Mouse (Mus musculus) thymus, postnatal 0 days (tissue): ENCODE measurements at regions not wholly inside any gene's neighbourhood (a gene's known extent, or its start where the extent isn't known, plus 50 kb on each side); places are given as distances from the start of the nearest gene placed in this dataset.

Experiments
- DNase-seq: peaks from one replicate; pipeline ENCODE4 v3.0.0-alpha.2; 2015; ENCODE audit warnings: low spot score

DNA sequence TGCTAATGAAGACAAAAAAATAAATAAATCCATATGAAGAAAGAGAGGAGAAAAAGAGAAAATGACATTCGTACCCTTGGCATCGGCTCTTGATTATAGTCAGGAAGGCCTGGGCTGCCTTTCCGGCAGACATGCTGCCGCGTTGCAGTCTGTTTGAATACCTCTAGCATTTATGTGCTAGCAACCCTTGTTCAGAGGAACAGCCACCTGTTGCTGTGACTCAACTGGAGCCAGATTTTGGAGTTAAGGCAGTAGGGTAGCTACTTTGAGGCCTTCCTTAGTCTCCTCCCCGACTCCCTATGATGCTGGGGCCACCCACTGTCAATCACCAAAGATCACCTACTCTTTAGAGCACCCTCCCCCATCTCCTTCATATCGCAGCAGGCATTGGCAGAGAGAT is 148.5 kb upstream of the Cops8 start:
- no peak for DNase-seq

DNA sequence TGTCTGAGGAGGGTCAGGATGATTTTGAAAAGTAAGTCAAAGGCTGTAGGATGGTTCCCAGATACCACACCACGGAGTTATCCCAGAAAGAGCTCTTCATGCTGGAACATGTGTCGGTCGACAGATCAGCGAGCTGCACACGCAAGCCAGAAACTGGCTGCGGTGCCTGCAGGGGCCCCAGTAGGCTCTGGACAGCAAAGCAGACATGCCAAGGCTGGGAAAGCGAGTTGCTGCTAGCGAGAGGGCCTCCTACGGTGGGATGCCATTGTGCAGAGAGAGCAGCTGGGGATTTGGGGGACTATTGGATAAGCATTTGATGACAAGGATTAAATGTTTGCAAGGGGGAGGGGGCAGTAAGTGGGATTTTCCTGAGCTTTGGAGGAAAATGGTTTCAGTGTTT is 145.4 kb upstream of the Cops8 start:
- DNase-seq: no peak

DNA sequence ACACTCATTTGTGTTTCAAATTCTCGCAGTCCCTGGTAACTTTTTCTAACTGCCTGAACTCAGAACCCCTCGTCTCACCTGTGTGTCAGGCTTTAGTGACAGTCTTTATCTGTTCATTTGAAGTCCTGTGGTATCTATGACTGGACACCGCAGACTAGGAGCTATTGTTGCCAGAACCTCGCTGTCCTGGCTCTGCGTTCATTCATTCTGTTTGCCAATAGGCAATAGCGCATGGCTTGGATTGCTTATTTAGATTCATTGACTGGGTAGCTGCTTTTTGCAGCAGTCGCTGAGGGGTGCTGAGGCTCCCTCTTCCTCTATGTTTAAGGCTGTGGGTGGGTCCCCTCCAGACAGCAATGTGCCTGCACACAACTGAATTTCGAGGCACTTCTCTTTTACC is 144.6 kb upstream of the Cops8 start:
- no peak for DNase-seq

DNA sequence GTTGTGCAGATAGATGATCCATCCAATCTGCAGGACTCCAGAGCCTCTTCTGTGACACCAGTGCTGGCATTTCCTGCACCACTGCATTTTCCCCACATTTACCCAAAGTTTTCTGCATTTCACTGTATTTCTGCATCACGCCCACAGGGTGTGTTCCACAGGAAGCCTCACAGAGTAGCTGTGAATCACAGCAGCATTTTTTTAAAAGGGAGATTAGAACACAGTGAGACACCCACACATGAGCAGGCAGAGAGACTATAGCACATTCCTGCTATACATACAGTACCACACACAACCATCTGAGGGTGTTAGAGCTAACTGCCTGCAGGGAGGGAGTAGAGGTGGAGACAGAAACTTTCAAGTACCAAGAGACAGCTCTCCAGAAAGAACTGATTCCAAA is 141.1 kb upstream of the Cops8 start:
- no peak for DNase-seq

DNA sequence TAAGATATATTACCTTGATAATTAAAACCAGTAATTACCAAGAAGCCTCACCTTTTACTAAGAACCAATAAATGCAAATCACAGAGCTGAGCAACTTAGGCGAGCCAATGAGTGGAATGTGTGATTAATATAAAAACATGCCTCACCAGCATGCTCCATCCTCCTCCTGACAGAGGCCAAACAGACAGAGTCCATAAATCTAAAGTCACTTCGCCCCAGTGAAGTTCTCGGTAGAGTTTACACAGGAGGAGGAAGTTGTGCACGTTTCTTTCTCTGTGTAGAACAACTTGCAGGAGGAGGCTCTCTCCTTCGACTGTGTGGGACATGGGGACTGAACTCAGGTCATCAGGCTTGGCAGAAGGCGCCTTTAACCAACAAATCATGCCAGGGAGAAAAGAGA is 139.5 kb upstream of the Cops8 start:
- no peak for DNase-seq

DNA sequence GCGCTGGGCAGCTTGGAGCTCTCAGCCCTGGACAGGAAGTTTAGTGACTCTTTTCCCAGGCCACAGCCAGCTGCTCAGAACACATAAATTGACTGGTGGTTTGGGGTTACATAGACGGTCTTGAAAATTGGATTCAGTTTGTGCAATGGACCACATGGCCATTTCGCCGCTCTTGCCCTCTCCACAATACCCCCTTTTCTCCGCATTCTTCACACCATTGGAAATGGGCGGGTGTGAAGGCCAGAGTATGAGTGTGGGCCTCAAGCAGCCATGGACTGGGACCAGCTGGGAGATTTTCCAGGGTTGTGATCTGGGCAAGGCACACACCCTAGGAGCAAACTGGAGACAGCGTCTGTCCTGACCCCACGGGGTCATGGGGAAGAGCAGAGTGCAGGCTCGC is 135.1 kb upstream of the Cops8 start:
- no peak for DNase-seq

DNA sequence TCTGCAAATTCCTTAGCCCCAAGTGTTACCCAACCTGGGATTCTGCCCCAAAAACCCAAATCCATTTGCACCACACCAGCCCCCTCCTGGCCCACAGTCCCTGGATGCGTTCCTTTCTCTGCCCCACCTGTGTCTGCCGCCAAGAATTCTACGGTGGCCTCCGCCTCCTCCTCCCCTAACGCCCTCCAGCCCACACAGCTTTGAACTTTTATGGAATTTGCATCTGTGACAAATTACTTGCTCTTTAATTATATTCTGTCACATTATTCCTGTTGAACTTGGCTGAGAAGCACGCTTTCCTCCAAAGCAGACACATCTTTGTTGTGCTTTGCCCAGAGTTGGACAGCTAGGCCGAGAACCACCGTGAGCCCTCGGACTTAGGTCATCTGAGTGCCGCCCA is 131.8 kb upstream of the Cops8 start:
- no peak for DNase-seq

DNA sequence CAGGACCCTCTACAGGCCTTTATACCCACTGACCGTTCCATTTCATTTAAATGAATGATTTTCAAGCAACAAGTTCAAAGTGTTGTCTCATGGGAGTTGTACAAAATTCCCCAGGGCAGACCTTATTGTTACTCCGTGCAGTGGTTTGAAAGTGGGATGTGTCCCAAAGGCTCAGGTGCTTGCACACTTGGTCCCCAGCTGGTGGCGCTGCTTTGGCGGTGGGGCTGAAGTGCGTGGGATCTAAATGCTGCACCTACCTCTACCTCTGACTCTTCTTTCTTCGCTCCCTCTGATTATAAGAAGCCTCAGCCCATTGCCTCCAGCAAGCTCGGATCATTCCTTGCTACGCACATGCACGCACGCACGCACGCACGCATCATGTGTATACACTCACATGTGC is 131.0 kb upstream of the Cops8 start:
- DNase-seq: no peak

DNA sequence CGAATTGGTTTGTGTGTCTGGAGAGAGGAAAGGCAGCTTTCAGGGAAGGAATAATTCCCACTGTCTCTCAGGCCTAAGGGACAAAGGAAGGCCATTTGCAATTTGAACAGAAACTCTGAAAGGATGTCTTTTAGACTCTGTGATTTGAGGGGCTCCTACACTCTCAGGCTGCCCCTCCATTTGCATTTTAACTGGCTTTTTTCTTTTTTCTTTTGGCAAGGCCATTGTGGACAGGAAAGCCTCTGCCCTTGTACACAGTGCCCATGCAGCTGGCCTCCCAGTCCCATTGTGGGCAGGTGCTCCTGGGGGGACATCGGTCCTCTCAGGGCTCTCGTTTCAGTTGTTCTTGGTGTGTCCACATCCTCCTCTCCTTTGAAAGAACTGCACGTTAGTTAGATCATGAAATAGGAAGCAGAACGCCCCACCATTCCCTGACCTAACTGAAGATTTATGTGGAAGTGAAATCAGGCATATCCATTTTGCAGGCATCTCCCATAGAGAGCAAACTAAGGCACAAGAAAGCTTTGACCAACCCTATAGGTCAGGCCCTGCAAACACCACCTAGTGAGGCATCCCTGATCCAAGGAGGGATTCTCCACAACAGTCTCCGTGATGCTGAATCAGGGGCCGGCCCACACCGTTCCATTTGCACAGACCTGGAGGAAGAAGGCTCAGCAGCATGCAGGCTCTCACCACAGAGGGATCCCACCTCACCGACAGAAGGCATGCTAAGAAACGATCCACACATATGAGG is 127.5 kb upstream of the Cops8 start:
- no peak for DNase-seq

DNA sequence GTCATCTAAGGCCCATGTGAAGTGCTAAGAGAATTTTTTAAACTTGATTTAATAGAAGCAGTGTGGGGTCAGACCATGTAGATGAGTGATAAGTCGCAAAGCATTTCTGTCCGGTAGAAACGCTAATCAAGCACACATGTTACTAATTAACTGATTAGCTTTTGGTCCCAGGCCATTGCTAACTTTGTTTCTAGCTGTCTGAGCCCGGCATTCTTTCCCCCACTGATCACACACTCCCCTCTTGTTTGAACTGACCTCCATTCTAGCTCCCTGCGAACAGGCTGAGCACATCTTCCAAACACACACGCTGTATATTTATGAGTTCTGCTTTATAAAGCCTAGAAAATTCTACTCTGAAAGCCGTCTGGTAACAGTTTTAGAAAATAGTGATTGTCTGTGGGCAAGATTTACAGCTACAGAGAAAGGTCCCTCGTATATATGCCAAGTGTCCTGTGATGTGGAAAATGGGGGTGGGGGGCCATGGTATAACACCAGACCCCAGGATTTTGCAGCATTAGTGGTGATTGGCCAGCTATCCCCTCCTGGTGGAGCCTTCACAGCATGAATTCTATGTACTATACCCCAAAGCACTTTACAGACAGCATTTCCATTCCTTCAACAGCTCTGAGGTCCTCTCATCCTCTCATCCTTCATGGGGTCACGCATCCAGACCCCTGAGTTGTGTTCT is 126.1 kb upstream of the Cops8 start:
- DNase-seq: no peak

DNA sequence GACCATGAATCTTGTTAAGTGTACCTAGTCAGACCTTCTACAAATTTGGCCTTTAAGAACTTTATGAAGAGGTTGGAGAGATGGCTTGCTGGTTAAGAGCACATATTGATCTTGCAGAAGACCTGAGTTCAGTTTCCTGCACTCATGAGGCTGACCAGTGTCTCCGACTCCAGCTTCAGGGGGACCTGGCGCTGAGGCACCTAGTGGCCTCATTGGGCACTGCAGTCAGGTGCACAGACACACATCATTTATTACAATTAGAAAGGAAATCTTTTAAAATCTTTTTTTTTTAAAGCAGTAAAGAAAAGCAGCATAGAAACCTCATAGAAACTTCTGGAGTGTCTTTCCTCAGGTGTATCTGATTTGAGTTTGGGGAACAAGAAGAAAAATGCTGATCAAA is 123.9 kb upstream of the Cops8 start:
- no peak for DNase-seq

DNA sequence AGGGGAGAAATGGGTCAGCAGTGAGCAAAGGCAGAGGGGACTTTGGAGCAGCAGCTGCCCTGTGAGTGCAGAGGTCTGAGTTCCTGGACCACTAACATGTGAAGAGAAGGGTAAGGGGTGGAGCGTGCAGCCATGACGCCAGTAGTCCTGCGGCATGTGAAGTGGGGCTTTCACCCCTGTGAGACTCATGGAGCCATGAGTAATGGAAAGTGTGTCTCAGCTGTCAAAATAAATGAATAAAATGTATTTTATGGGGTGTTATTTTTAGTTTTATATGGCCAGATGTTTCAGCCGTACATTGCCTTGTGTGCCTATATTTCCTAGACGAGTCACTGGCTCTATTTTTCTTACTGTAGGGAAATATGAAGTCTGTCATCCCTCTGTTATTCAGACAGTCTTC is 121.5 kb upstream of the Cops8 start:
- DNase-seq: no peak

DNA sequence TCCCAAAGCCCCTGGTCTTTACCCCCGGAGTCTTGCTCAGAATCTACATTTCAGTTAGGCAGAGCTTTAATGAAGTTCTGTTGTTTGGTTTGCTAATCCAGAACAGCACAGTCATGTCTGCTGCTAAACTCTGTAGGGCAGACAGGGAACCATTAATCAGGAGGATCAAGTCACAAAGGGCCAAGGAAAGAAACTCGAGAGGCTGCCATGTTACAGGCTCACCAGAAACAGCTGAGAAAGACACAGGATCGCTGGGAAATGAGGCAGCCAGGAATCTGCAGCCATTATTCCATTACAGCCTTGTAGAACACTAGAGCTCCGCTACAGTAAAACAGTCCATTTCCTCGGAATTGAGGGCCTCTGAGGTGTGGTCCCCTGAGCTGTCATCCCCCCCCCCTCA is 121.1 kb upstream of the Cops8 start:
- no peak for DNase-seq

DNA sequence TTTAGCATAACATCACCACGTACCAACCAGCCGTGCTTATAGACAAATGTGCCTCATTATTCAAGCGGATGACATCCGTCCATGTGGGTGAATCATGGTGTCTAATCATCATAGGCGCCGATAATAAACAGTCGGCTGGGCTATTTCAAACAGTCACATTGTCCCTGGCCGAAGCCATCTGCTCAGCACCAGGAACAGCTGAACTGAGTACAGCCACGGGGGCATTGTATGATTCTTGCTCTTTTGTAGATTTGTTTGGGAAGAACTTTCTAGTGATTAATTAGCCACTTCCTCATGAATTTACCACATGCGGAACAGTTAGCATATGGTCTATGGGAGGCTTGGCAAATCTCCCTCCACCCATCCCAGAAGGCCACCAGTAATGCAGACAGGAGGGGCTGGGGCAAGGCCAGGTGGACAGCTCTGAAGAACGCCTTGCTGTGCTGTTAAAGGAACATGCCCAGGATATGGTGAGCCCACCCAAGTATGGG is 116.4 kb upstream of the Cops8 start:
- no peak for DNase-seq

DNA sequence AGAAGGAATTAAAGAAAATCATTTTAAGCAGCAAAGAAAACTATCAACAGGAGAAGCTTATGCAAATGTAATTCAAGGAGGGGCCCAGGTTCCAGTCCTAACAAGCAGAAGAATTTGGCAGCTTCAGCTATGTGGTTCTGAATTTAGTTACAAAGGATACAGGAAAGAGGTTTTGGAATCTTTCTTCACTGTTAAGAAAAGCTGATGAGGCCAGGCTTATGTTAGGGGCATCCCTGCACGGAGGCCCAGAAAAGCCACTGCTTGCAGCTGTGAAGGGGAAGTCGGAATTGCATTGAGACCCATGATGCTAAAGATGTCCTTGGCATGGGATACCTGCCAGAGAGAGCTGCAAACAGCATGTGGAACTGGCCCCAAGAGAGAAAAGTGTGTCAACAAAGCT is 114.9 kb upstream of the Cops8 start:
- no peak for DNase-seq

DNA sequence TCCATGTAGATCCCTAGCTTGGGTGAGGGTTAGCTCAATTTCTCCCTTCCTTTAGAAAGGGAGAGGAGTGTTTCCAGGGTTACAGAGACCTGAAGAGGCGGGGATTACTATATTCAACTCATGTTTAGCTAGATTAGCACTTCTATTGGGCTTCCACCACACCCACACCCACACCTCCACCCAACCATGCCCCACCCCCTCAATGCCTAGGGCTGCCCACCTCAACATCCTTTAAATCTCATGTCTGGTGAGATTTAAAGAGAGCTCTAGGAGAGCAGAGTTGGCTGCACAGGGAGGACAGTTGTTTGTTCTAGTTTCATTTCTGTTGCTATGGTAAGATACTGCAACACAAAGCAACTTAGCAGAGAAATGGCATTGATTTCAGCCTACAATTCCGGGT is 113.8 kb upstream of the Cops8 start:
- no peak for DNase-seq

DNA sequence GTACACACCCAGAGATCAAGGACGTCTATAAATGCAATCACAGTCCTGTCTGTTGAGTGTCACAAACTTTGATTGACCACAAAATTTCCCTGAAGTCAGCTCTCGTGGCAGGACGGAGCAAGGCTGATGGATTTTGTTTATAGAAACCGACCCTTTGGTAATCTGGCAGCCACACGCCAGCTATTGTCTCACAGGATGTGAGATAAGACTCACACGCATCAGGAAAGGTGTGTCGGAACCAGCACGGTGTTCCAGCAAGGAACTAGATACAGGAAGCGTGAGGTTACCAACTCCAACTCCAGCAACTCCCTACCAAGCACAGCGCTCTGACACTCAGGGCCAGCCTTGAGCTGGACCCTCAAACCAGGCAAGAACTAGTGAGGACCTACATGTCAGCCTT is 112.4 kb upstream of the Cops8 start:
- DNase-seq: no peak

DNA sequence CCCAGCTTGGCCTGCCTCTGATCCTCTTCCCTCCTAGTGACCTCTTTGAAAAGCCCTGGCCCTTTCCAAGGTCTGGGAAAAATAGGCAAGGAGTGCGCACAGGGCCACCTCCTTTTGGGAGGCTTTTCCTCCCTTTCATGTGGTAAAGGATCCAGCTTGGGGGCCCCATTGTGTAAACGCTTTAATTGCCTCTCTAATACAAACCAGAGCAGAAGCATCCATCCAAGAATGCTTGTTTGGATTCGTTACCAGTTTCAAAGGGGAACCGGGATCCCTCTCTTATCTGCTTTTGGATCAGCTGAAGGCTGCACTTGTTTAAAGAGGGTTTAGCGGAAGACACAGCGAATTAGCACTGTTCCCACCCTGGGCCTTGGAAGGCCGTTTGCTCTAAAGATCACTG is 109.3 kb upstream of the Cops8 start:
- no peak for DNase-seq

DNA sequence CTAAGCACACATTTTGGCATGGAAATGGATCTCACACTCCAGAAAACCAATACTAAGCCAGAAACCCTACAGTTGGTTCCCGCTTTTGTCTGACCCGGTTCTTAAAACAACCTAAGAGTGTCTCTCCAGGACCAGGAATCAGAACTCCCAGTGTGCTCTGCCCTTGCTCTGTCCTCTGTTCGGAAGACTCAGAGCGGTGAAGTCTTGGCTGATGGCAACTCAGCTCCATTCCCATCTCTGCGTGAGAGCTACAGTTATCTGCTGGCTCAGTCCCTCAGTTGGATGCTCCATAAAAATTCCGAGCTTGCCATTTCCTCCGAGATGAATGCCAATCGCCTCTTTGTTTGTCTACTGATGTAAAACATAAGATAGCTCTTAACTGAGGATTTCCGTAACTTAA is 107.6 kb upstream of the Cops8 start:
- DNase-seq: no peak

DNA sequence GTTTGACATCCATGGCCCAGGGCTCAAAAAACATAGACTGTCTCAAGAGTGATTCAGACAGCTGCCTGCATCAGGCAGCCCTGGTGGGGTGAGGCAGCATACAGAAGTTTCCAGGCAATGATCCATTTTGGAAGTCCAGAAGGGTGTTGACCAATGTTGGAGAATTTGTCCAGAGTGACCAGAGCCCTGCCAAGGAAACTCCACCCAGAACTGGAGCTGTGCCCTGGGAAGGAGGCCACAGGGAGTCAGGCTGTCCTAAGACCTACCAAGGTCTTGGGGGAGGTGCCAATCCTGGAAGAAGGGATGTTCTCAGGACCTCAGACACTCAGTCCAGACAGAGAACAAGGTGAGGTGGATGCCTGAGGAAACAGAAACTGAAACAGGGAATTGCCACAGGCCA is 105.2 kb upstream of the Cops8 start:
- DNase-seq: no peak

DNA sequence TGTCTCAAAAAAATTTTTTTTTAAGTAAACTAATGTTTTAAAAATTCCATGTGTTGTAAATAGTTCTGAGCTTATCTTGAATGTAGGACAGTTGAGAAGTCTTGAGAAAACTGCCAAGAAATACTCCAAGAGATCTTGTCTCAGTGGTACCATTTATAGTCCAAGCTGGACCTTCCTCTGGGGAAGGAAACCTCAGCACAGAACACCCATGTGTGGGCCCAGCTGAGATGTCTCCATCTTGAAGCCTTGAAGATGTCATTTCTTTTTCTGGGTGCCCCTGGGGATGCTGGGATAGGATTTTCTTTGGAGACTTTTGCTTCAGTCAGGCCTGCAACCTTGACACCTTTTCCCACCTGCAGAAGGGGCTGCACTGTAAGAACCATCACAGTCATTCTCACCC is 101.4 kb upstream of the Cops8 start:
- no peak for DNase-seq

DNA sequence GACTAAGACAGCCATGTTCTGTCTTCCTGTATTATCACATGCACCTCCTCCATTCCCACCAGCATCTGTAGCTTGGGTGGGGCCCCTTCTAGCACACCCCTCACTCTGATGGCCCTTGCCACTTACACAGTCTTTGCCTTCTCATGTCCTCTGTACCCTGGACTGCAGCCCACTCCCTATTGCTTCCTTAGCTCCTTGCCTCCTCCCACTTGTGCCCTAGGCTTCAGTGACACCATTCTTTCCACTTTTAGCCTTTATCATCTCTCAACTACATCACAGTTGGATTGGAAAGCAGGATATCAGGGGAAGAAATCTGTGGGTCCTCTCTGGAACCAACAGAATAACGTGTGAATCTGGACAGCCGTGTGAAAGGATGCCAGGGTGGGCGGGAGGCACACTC is 100.4 kb upstream of the Cops8 start:
- DNase-seq: no peak
